Mouse (Mus musculus) natural killer cell, adult 2 months (primary cell): ENCODE data around the gene Metrn.
A peak's percentile ranks its signal among the peaks of the same experiment; 100 is the strongest.
"Not testable (repeated sequence)": the region's sequence is repeated elsewhere in the genome, so short reads cannot be mapped to it uniquely, and the experiment has no call there.

Experiments used
- DNase-seq, 2 experiments: peaks; one replicate each; pipeline ENCODE4 v3.0.0; 2022; ENCODE audit warnings: low spot score in 2 of 2

The Metrn gene

DNA sequence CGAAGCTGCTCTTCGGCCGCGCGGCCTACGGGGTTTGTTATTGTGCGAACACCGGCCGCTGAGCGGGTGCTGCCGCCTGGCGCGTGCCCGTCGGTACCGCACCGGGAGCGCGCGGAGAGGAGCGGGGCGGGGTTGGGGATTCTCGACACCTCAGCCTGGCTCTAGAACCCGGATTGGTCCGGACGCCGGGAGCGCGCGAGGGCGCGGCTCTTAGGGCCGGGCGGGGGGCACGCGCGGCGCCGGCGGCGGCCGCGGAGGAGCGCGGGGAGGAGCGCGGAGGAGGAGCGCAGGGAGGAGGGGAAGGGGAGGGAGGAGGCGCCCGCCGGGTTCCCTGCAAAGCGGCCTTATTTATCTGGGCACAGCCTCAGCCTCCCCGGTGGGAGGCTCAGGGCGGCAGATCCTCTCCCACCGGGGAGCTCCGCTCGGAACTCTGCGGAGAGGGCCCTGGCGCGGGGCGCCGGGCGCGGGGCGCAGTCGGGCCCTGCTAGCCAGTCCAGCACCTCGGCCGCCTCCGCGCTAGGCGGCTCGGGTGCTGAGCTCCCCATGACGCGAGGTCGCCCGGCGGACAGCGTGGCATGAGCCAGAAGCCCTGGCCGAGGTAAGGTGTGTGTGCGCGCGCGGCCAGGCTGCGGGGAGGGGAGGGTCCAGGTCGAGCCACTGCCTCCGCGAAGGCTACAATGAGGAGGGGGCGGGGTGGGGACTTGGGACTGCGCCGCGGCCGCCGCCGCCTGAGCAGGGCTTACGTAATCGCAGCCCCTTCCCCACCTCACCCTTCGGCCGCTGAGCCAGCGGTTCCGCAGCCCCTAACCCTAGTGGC, 12.1 kb upstream of the Metrn start, which contains the start of gene Fbxl16:
Gene Fbxl16 (plus strand): TSS at position 297 of the 817 bp plus-strand sequence.
- no peak for DNase-seq

DNA sequence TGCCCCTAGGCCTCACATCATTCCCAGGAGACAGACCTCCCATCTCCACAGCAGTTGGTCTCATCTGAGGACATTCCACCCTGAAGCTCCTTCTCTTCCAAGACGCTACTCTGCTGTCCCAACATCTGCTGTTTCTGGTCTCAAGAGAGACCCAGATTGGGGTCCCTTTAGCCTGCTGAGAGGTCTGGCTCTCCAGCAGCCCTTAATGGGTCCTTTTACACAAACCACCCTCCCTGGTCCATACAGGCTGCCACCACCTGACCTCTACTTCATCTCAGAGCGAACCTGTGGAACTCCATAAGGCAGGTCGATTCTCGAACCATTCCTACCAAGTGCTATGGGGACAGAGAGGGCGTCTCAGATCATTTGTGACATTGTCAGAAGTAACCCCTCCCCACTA, 11.1 kb upstream of the Metrn start:
- no peak for DNase-seq

DNA sequence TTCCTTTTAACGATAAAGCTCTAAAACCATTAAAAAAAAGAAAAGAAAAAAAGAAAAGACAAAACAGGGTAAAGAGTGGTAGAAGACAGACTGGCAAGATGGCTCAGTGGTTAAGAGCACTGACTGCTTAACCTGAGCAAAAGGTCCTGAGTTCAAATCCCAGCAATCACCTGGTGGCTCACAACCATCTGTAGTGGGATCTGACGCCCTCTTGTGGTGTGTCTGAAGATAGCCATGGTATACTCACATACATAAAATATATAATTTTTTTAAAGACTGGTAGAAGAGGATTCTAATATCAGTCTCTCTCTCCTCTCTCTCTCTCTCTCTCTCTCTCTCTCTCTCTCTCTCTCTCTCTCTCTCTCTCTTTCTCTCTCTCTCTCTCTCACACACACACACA, 10.5 kb upstream of the Metrn start:
- not testable (repeated sequence) for DNase-seq

DNA sequence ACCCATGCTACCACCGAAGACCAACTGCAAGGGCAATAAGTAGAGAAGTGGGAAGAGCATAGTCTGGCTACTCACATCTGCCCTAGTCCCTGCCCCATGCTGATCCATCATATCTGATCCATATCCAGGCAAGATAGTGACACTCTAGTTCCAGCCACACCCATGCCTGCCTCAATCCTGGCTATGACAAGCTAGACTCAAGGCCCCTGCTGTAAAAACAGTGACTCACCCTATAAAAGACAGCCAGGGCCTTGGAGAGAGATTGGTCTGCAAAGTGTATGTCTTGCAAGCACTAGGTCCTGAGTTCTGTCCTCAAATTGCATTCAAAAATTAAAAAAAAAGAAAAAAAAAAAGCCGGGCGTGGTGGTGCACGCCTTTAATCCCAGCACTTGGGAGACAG, 9.6 kb upstream of the Metrn start:
- DNase-seq, result no peak

DNA sequence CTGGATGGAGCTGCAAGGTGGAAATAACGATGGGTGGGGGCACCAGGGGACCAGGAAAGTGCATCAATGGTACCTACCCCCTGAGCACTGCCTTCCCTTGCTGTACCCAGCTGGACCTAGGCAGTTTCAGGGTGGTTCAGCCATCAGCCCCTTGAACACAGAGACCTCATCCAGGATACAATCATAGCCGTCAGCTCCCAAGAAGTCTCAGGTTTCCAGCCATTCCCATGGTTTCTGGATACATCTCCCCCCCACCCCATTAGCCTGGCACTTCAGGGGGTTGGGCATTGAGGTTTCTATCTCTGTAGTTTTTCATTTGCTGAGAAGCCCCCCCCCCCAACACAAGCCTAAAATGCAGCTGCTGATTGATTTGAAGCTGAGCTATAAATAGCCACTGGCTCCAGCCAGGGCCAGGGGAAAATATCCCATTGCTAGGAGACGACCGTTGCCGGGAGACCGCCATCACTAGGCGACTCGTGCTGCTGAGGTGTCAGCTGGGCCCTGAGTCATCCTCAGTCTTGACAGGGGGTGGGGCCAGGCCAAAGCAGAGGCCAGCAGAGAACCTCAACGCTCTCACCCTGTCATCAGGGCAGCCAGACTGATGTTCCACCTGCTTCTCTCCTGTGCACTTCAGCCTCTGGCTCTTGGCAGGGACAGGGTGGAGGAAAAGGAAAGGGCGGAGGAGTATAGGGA, 6.0 kb upstream of the Metrn start:
- DNase-seq, result no peak

- peak; percentile 70 to 77 for DNase-seq
Measured at GRCm38 (mm10) chr17:25801029-25801428, 4.1 kb upstream of the Metrn start.

GRCm38 (mm10) chr17:25796211-25796771, 645 bp downstream of the Metrn start:
- no peak for DNase-seq

DNA sequence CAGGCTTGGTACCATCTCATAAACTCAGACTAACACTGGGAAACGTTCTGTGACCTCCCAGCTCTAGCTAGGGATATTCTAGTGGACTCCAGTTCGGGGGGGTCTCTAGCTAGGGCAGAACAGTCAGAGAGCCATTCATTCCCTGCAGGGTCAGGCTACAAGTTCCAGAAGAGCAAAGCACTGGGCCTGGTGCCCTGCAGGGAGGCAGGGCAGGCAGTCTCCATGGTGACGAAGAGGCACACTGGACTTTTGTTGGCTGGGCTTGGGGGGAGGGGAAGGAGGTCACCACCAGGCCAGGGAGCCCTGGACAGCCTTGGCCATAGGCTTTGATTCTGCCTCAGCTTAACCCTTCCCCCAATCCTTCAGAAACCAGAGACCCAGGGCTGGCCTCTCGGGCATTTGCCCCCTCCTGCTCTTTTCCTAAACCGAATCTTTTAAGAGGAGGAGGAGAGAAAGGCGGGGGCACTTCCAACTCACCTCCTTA, 1.3 kb downstream of the Metrn start, which contains the start of gene AC134908.4:
Gene AC134908.4 (minus strand): TSS at position 51 of the 484 bp plus-strand sequence.
- DNase-seq, result no peak

- no peak for DNase-seq
Measured at GRCm38 (mm10) chr17:25794998-25795397, 1.9 kb downstream of the Metrn start.

GRCm38 (mm10) chr17:25794197-25794596, 2.7 kb downstream of the Metrn start:
- DNase-seq, result no peak

DNA sequence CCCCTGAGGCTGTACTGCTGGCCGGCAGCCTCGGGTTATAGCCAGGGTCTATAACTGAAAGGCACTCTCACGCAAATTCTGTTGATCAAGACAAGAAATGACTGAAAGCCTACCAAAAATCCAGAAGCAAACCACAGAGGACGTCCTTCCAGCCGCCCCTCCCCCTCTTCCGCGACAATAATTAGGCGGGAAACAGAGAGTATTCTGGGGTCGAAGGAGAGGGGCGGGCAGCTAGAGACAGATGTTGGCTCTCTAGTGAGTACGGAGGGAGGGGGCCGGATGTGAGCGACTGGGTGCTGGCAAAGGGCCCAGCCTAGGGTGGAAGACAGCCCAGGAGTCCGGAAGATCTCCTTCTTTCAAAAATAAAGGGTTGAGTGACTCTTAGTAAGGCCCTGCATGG, 4.3 kb downstream of the Metrn start, which contains the start of gene Fam173a:
Gene Fam173a (minus strand): TSS at position 287 of the 400 bp plus-strand sequence.
- DNase-seq, result peak; percentile 65 to 71

DNA sequence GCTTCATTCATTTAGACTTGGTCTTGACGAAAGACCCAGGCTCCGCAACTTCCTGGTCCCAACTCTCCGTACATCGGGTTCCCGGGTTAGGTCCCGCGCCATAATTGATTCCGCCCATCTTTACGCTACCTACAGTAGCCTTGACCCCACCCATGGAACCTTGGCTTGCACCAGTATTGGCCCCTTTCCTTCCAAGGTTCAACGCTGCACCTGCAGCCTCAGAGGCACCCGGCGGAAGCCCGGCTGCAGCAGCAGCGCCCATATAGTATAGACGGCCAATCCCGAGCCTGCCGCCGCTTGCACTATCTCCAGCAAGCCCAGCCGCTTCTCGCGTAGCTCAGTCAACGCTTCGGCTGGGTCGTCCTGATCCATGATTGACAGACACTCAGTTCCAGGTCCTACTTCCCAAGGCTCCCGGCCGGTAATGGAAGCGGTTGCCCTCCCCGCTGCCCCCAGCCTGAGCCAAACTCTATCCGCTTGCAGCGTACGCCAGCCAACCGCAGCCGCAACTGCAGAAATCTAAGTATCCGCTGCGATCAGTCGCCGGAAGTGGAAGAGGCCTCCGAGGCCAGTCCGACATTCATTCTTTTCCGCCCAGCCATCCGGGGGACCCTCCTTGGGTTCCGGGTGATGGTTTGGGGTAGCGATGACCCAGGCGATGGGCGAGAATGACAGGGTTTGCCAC, 5.0 kb downstream of the Metrn start:
- peak; percentile 85 to 86 for DNase-seq

GRCm38 (mm10) chr17:25791320-25791842, 5.6 kb downstream of the Metrn start:
- no peak for DNase-seq

DNA sequence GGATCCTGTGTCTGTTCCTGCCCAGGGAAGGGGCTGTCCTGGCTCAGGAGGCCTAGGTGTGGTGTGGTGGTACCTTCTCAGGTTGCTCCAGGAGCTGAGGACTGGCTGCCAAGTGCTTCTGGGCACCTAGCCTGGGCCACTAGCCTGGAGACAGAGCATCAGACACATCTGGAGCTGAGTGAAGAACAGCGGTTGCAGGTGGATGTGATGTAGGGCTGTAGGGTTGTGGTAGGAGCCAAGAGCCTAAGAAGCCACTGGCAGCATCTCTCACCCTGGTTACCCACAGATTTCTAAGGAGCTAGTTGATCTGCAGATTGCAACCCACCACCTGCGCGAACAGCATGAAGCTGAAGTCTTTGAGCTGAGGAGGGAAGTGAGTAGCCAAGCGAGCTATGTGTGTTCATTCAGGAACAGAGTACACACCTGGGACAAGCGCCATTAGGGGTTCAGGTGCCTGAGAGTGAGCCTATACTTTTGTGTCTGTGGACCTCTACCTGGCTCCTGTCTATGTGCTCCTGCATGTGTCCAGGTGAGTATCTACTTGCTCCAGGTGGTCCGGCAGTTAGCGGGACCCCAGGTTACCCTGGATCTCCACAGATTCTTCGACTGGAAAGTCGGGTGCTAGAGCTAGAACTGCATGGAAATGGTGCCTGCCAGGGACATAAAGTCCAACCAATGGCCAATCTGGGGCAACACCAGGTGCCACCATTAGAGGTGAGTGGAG, 10.0 kb downstream of the Metrn start:
- no peak for DNase-seq

GRCm38 (mm10) chr17:25786280-25786679, 10.7 kb downstream of the Metrn start, which contains the start of gene Ccdc78:
TSS of gene Ccdc78 (plus strand) at chr17:25786580.
- DNase-seq, result no peak

- DNase-seq, result peak; percentile 92 to 95
Measured at GRCm38 (mm10) chr17:25785281-25785745, 11.6 kb downstream of the Metrn start, which contains the start of gene Haghl. TSS of gene Haghl (minus strand) at chr17:25785673.

GRCm38 (mm10) chr17:25783861-25784574, 12.9 kb downstream of the Metrn start:
- no peak for DNase-seq

DNA sequence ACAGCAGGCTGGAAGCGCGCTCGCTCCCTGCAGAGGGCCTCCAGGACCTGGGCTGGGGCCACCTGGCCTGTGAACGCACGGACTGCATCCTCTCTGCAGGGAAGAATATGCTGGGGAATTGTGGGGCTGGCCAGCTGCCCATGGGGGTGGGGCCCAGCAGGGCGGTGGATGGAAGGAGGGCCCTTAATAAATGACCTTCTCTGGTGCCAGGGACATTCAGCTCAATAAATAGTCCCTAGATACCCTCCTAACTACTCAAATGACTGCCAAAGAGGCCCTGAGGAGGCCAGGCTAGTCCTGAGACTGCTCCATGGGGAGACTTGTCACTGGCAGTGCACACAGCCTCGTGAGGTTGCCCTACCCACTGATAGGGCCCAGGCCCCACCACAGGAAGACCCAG, 13.8 kb downstream of the Metrn start:
- DNase-seq, result no peak

DNA sequence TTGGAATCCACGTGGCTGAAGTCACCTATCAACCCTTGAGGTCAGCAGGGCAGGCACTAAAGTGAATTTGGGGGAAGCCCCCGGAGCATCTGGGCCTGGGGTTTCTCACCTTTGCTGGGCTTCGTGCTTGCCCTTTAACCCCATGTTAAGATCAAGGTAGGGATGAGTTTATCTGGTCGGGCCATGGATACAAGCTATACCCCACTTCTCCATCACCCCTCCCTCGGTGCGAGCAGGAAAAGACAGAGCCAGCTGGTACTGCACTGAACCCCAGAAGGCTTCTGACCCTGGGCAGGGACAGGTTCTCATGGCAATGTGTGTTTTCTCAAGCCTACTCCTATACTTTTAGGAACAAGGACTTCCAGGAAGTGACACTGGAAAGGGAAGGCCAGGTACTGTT, 15.6 kb downstream of the Metrn start:
- DNase-seq, result no peak

DNA sequence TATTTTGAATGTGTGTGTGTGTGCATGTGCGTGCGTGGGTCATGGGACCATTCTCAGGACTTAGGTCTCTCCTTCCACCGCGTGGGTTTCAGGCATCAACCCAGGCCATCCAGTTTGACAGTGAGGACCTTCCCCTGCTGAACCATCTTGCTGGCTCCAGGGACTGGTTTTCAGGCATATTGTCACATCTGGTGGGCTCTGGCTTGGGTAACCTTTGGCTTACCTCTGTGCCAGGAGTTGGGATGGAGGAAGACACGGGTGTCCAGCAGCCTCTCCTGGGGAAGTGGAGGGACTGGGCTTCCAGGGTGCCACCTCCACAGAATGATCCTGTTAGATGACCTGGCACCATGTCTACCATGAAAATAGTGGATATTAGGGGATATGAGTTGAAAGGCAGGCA, 19.0 kb downstream of the Metrn start:
- DNase-seq, result no peak
